Mouse (Mus musculus) myocyte (in vitro differentiated cells): Measurements from ENCODE around the gene Med24. TPM values are rescaled to one million over a fixed set of nuclear protein-coding genes. Genes with fewer than 3 reads are reported as not detected.

Source experiments
- H3K27me3 ChIP-seq: one replicate; pipeline ENCODE4 v1.6.1; 2011; ENCODE audit not compliant: control insufficient read depth, insufficient read depth, insufficient read length
- H3K36me3 ChIP-seq: one replicate; pipeline ENCODE4 v1.6.1; 2011; ENCODE audit not compliant: control insufficient read depth, insufficient read depth
- H3K4me2 ChIP-seq: one replicate; pipeline ENCODE4 v1.6.1; 2011; ENCODE audit warnings: low read depth, control low read depth
- H3K4me3 ChIP-seq: one replicate; pipeline ENCODE4 v1.5.1; 2011; ENCODE audit warnings: mild to moderate bottlenecking, control low read depth, moderate library complexity
- H3K79me2 ChIP-seq: one replicate; pipeline ENCODE4 v1.6.1; 2011; ENCODE audit not compliant: control insufficient read depth, insufficient read depth
- H3ac ChIP-seq: one replicate; pipeline ENCODE4 v1.6.1; 2011; ENCODE audit not compliant: control insufficient read depth, insufficient read length
- CEBPB ChIP-seq: IDR thresholded peaks from 2 replicates; pipeline ENCODE4 v1.6.1; 2011; ENCODE audit warnings: mild to moderate bottlenecking, moderate library complexity; ENCODE audit not compliant: poor library complexity, insufficient read depth, severe bottlenecking
- E2F4 ChIP-seq: IDR thresholded peaks from one replicate; pipeline ENCODE4 v1.6.1; 2011; ENCODE audit warnings: mild to moderate bottlenecking, control low read depth, moderate library complexity; ENCODE audit not compliant: insufficient read depth
- MAX ChIP-seq: IDR thresholded peaks from one replicate; pipeline ENCODE4 v1.6.1; 2011; ENCODE audit warnings: low read depth, mild to moderate bottlenecking, control low read depth
- MYOD1 ChIP-seq, 3 experiments: IDR thresholded peaks; one replicate each; pipeline ENCODE4 v1.6.1; 2011; ENCODE audit warnings: control low read depth in 2 of 3, low read depth in 2 of 3, mild to moderate bottlenecking in 2 of 3, moderate library complexity in 1 of 3; ENCODE audit not compliant: insufficient read length in 2 of 3, control insufficient read depth in 1 of 3
- MYOG ChIP-seq, 3 experiments: IDR thresholded peaks; one replicate each; pipeline ENCODE4 v1.6.1; 2011; ENCODE audit warnings: control low read depth in 2 of 3, low read depth in 2 of 3, mild to moderate bottlenecking in 2 of 3; ENCODE audit not compliant: insufficient read length in 2 of 3, control insufficient read depth in 1 of 3, insufficient read depth in 1 of 3
- POLR2A ChIP-seq: IDR thresholded peaks from one replicate; pipeline ENCODE4 v1.6.1; 2011; ENCODE audit warnings: low read depth, mild to moderate bottlenecking, control low read depth, moderate library complexity; ENCODE audit not compliant: insufficient read length
- POLR2AphosphoS2 ChIP-seq: IDR thresholded peaks from one replicate; pipeline ENCODE4 v1.6.1; 2011; ENCODE audit warnings: low read depth, control low read depth; ENCODE audit not compliant: insufficient read length
- REST ChIP-seq: IDR thresholded peaks from one replicate; pipeline ENCODE4 v1.6.1; 2011; ENCODE audit warnings: mild to moderate bottlenecking, control low read depth, moderate library complexity; ENCODE audit not compliant: insufficient read depth, insufficient read length
- SRF ChIP-seq: IDR thresholded peaks from one replicate; pipeline ENCODE4 v1.6.1; 2011; ENCODE audit warnings: low read depth; ENCODE audit not compliant: control insufficient read depth, insufficient read length
- TCF12 ChIP-seq: IDR thresholded peaks from one replicate; pipeline ENCODE4 v1.6.1; 2011; ENCODE audit warnings: mild to moderate bottlenecking, control low read depth; ENCODE audit not compliant: poor library complexity, insufficient read depth, severe bottlenecking
- TCF3 ChIP-seq: IDR thresholded peaks from one replicate; pipeline ENCODE4 v1.6.1; 2011; ENCODE audit warnings: low read depth, control low read depth; ENCODE audit not compliant: insufficient read length
- USF1 ChIP-seq: IDR thresholded peaks from one replicate; pipeline ENCODE4 v1.6.1; 2011; ENCODE audit warnings: low read depth, mild to moderate bottlenecking, control low read depth, moderate library complexity
- polyA plus RNA-seq: library from polyadenylated mRNA; unstranded; fragments of >200 nt; fragmentation: generic; extraction: Trizol; gene quantifications from one replicate; pipeline ENCODE4 v1.2.1, GENCODE M21; 2012; ENCODE audit warnings: missing spikeins

Gene Med24
- polyA plus RNA-seq, 1 experiment, result 32.5 TPM

GRCm38 (mm10) chr11:98742397-98743291, 13.4 kb upstream of the Med24 start:
- H3K27me3 ChIP-seq, result no peaks in the 10 kb centered on the region

GRCm38 (mm10) chr11:98741622-98742396, 12.6 kb upstream of the Med24 start:
- TF ChIP-seq POLR2A (peak; percentile 52), CEBPB (no peak), MYOD1 (IDR thresholded peaks at IDR 0.05; ENCODE audit: control insufficient read depth in 1 of 3, insufficient read length in 2 of 3, low read depth in 2 of 3) (peak in 1 of 3 experiments; percentile 10)
- Histone ChIP-seq H3K4me3 (peak overlapping the region; percentile 66), H3ac (peak overlapping the region; percentile 79), H3K36me3 (no peaks in the 10 kb centered on the region), H3K79me2 (peaks cover 7% of the 10 kb centered on the region), H3K4me2 (peak overlapping the region; percentile 100), H3K27me3 (no peaks in the 10 kb centered on the region)

More at GRCm38 (mm10) chr11:98742397-98743291, 13.4 kb upstream of the Med24 start:
- H3K4me3 ChIP-seq, result peak overlapping the region; percentile 66
- H3K4me2 ChIP-seq, result peak overlapping the region; percentile 76
- H3ac ChIP-seq, result peak overlapping the region; percentile 79
- H3K36me3 ChIP-seq, result no peaks in the 10 kb centered on the region
- H3K79me2 ChIP-seq, result peaks cover 7% of the 10 kb centered on the region
- TF ChIP-seq CEBPB, result no peak
- TF ChIP-seq TCF12, result no peak
- no peak for TF ChIP-seq POLR2AphosphoS2
- TF ChIP-seq USF1, result no peak
- no peak for TF ChIP-seq TCF3
- no peak for TF ChIP-seq E2F4
- TF ChIP-seq MAX, result no peak
- no peak for TF ChIP-seq MYOG (IDR thresholded peaks at IDR 0.05; ENCODE audit: control insufficient read depth in 1 of 3, insufficient read depth in 1 of 3, insufficient read length in 2 of 3, low read depth in 2 of 3)
- no peak for TF ChIP-seq POLR2A
- no peak for TF ChIP-seq REST

- no peaks in the 10 kb centered on the region for H3K36me3 ChIP-seq
- H3K27me3 ChIP-seq, result no peaks in the 10 kb centered on the region
- H3K4me2 ChIP-seq, result peak overlapping the region; percentile 100
- H3ac ChIP-seq, result peak overlapping the region; percentile 79
- peaks cover 7% of the 10 kb centered on the region for H3K79me2 ChIP-seq
- TF ChIP-seq REST (no peak), POLR2A (no peak), MYOG (IDR thresholded peaks at IDR 0.05; ENCODE audit: control insufficient read depth in 1 of 3, insufficient read depth in 1 of 3, insufficient read length in 2 of 3, low read depth in 2 of 3) (no peak), MAX (no peak), MYOD1 (IDR thresholded peaks at IDR 0.05; ENCODE audit: control insufficient read depth in 1 of 3, insufficient read length in 2 of 3, low read depth in 2 of 3) (no peak), CEBPB (no peak), TCF12 (no peak), TCF3 (no peak), E2F4 (no peak), SRF (no peak), USF1 (no peak), POLR2AphosphoS2 (no peak)
- H3K4me3 ChIP-seq, result peak overlapping the region; percentile 66
Measured at GRCm38 (mm10) chr11:98741051-98741620, 11.9 kb upstream of the Med24 start.

GRCm38 (mm10) chr11:98740393-98741050, 11.3 kb upstream of the Med24 start, which contains the start of gene Thra:
TSS of gene Thra (plus strand) at chr11:98740638.
- H3K27me3 ChIP-seq, result no peaks in the 10 kb centered on the region
- peak within 1 kb of the TSS; percentile 79 for H3ac ChIP-seq
- H3K79me2 ChIP-seq, result peaks cover 5% of the 10 kb centered on the region
- H3K36me3 ChIP-seq, result no peaks in the 10 kb centered on the region
- H3K4me3 ChIP-seq, result peak within 1 kb of the TSS; percentile 66
- TF ChIP-seq POLR2A, result peak; percentile 36
- TF ChIP-seq CEBPB, result no peak
- no peak for TF ChIP-seq SRF
- H3K4me2 ChIP-seq, result peak within 1 kb of the TSS; percentile 100
